Mouse (Mus musculus) regulatory T cell (primary cell): Measurements from ENCODE around the gene Prpf4.

Experiments used
- in situ Hi-C: fragments of 300-600 bp; cut with MboI, MseI; formaldehyde crosslinking; loops from one replicate; pipeline ENCODE4 v1.15.1; 2025; ENCODE audit warnings: high pct_unique_total_duplicates

The Prpf4 gene

DNA sequence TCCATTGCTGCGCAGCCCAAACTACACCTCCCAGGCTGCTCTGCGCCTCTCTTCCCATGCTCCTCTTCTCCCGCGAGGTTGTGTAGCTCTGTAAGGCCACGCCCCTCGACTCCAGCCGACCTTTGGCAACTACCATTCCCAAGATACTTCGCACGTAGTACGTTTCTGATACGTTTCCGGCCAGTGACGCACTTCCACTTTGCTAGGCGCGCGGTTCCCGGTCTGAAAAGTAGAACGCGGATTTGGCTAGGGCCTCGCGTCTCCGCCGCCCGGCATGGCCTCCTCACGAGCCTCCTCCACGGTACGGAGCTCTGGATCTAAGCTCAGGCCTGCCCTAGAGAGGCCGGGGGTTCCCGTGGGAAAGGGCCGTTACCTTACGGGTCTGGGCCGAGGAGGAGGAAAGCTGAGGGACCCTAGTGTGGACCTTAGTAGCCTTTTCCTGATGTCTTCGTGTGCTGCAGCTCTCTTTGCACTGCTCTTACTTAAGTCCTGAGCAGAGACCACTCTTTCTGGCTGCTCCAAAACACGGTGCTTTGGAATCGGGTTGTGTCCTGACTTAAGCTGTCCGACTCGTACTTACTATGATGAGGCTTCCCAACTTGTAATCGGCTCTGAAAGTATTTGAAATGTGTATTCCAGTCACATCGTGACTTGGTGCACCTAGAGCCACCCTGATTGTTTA, at the start of gene Prpf4, which contains the start of gene Cdc26:
TSS of gene Prpf4 (plus strand) at position 197 of the 682 bp plus-strand sequence.
TSS of gene Cdc26 (minus strand) at position 42 of the 682 bp plus-strand sequence.
- in situ Hi-C loops = loop anchor here (5.0 kb wide), 1 partner anchor 46 kb away; the partner anchor contains the start of genes Fkbp15 and Slc31a1

GRCm38 (mm10) chr4:62359256-62359775, 49.3 kb upstream of the Prpf4 start:
- in situ Hi-C loops = loop anchor here (25.0 kb wide), 1 partner anchor 1203 kb away; the partner anchor contains the start of gene Tmem268

- in situ Hi-C loops = loop anchor here (5.0 to 25.0 kb wide), 3 partner anchors 47 to 1305 kb away; partner anchors contain the start of genes Cdc26, Gm11214, Prpf4 and Tmem268
Observed at GRCm38 (mm10) chr4:62360088-62360804, 48.4 kb upstream of the Prpf4 start, which contains the start of the genes Fkbp15 and Slc31a1. TSS of gene Fkbp15 (minus strand) at chr4:62360548. TSS of gene Slc31a1 (plus strand) at chr4:62360727.

DNA sequence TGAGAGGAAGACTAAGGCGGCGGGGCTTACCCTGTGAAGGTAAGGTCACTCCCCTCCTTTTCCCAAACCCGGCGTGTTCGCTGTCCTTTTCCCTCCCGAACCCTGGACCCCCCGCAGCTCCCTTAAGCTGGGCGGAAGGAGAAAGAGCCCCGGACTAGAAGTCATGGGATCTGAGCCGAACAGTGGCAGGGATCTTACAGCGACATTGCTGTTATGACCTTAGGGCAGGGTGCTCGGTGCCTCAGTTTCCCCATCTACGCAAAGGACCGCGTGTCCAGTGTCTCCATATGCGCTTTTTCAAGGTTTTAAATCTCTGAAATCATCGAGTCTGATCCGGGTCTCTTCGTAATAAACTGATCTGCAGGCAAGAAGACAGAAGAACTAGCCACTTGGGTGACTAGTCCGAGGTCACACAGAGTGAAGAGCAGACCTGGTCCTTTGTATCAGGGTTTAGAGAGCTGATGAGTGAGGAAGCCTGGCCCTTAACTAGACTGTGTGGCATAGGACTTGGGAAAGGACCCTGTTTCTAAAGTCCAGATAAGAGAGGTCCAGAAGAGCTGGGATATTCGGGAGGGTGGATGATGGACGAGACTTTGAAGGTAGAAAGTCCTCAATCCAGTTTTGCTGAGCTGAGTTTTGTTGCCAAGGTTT, 47.7 kb upstream of the Prpf4 start:
- in situ Hi-C loops = loop anchor here (5.0 to 25.0 kb wide), 3 partner anchors 46 to 1304 kb away; partner anchors contain the start of genes Cdc26, Gm11214, Prpf4 and Tmem268

GRCm38 (mm10) chr4:62361571-62361970, 47.0 kb upstream of the Prpf4 start:
- in situ Hi-C loops = loop anchor here (5.0 to 25.0 kb wide), 3 partner anchors 46 to 1303 kb away; partner anchors contain the start of genes Cdc26, Gm11214, Prpf4 and Tmem268

- in situ Hi-C loops = loop anchor here (5.0 to 25.0 kb wide), 3 partner anchors 45 to 1303 kb away; partner anchors contain the start of genes Cdc26, Gm11214, Prpf4 and Tmem268
Observed at GRCm38 (mm10) chr4:62361997-62362396, 46.6 kb upstream of the Prpf4 start.

- in situ Hi-C loops = loop anchor here (5.0 to 25.0 kb wide), 3 partner anchors 45 to 1302 kb away; partner anchors contain the start of genes Cdc26, Gm11214, Prpf4 and Tmem268
Observed at GRCm38 (mm10) chr4:62362437-62362836, 46.2 kb upstream of the Prpf4 start.

- in situ Hi-C loops = loop anchor here (5.0 to 25.0 kb wide), 3 partner anchors 43 to 1301 kb away; partner anchors contain the start of genes Cdc26, Gm11214, Prpf4 and Tmem268
Observed at GRCm38 (mm10) chr4:62364299-62364698, 44.3 kb upstream of the Prpf4 start.

DNA sequence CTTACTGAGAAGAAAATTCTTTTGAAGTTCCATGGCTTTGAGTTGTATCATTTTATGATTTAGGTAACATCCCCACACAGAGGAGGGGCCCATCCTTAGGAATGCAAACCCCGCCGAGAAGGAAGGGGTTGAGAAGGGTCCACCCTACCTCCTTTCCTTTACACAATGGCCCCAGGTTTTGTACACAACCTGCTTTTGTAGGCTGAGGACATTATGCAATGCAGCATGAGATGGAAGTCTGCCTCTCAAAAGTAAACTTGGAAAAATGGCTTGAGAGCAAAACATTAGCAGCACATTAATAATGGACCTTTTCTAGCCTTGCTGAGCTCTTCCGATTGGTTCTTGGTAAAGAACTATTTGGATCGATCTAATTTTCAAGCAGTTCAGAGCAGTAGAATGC, 42.3 kb upstream of the Prpf4 start:
- in situ Hi-C loops = loop anchor here (10.0 to 25.0 kb wide), 2 partner anchors 1196 to 1299 kb away; partner anchors contain the start of genes Gm11214 and Tmem268

DNA sequence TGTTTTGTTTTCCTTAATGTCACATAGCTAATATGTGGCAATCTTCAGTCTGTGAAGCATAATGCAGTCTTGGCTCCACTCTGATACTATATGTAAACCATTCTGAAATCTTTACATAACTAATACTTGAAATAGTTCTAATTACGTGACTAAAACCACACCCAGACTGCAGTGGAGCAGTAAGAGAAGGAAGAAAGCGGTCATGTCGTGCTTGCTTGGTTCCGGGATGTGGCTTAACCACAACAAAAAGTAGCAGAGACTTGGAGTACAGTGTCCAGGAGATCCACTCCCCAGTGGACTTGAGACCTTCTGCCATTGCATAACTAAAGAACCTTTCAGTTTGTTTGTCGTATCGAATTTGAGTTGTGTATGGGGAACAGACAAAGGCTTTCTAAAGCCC, 41.0 kb upstream of the Prpf4 start:
- in situ Hi-C loops = loop anchor here (10.0 to 25.0 kb wide), 2 partner anchors 1195 to 1297 kb away; partner anchors contain the start of genes Gm11214 and Tmem268

DNA sequence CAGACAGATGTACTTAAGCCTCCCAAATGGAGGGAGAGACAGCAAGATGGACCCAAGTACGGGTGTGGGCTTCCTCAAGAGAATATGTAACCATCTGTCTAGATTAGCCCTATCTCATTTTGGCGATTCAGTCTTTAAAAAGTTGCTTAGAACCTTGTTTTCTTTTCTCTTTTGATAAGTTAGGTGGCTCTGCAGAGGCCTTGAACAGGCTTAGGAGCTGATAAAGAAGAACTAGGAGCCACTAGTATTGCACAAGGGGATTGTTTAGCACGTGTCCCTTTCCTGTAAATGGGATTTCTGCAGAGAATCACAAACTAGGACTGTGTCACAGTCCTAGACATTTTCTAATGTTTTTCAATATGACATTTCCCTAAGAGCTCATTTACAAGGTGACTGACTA, 39.5 kb upstream of the Prpf4 start:
- in situ Hi-C loops = loop anchor here (10.0 to 25.0 kb wide), 2 partner anchors 1193 to 1296 kb away; partner anchors contain the start of genes Gm11214 and Tmem268

GRCm38 (mm10) chr4:62372410-62372809, 36.2 kb upstream of the Prpf4 start:
- in situ Hi-C loops = loop anchor here (25.0 kb wide), 1 partner anchor 1190 kb away; the partner anchor contains the start of gene Tmem268

DNA sequence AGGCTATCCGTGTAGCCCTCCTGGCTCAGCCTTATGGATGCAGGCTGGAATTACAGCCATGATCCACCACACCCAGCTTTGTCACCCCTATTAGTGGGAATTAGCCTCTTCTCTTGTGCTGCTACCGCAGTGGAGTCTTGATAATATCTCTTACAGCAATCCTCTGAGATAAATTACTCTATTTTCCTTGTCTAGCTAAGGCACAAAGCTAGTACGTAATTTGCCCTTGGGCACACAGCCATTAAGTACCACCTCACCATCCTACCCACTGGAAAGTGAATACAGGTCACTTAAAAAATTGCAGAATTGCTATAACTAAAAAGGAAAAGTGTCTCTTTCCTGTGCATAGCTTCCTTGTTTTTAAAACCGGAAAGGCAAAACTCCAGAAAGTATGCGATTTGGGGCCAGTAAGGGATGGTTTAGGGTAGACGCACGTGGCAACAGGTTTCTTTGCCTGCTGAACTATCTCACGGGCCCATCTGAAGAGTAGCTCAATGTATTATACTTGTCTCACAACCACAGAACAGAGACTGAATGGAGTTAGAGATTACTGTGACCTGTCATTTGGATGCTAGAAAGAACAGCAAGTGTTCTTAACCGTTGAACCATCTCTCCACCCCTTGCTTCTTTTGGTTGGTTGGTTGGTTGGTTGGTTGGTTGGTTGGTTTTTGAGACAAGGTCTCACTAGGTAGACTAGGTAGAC, 35.6 kb upstream of the Prpf4 start:
- in situ Hi-C loops = loop anchor here (25.0 kb wide), 1 partner anchor 1189 kb away; the partner anchor contains the start of gene Tmem268

- in situ Hi-C loops = loop anchor here (25.0 kb wide), 1 partner anchor 1189 kb away; the partner anchor contains the start of gene Tmem268
Observed at GRCm38 (mm10) chr4:62373668-62374067, 34.9 kb upstream of the Prpf4 start.

DNA sequence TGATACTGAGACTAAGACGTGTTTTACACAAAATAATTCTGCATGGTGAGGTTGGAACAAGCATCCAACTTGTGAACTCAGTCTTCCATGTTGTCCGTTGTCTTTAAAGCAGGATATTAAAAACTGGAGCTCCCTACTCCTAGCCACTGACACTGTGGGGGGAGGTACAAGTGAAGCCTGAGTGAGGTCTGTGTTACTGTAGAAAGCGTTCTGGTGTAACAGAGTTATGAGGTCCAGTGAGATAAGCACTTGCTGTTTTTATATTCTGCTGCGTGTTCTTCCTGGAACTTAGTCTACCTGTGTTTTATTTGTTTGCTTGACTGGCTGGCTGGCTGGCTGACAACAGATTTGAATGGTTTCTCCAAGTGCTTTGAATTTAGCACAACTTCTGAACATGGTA, 34.3 kb upstream of the Prpf4 start:
- in situ Hi-C loops = loop anchor here (25.0 kb wide), 1 partner anchor 1188 kb away; the partner anchor contains the start of gene Tmem268

- in situ Hi-C loops = no loop called here
Observed at GRCm38 (mm10) chr4:62376123-62376522, 32.5 kb upstream of the Prpf4 start.

- in situ Hi-C loops = no loop called here
Observed at GRCm38 (mm10) chr4:62379724-62380381, 28.7 kb upstream of the Prpf4 start.

GRCm38 (mm10) chr4:62383207-62383606, 25.4 kb upstream of the Prpf4 start:
- in situ Hi-C loops = no loop called here

DNA sequence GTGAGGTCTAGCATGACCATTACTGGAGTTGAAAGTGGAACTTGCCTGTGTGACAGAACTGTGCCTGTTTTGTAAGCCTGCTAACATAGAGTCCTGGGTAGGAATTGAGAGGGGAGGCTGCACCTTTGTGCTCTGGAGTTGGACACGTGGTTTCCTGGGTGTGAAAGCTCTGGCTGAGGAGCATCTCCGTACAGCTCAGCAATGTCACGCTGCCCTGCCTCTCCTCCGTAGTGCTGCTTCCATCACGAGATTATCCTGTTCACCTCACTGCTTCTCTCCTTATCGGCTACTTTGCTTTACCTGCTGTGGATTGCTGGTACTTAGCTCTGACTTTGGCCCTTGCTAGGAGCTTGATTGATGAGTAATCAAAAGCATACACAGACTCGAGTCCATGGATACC, 24.8 kb upstream of the Prpf4 start:
- in situ Hi-C loops = no loop called here
